Mouse (Mus musculus) heart, adult 2 months (tissue): ENCODE results near the gene Stxbp1. TPM values are rescaled to one million over a fixed set of nuclear protein-coding genes. Genes with fewer than 3 reads are reported as not detected.
A peak's percentile ranks its signal among the peaks of the same experiment; 100 is the strongest.

Experiments
- DNase-seq, 2 experiments: peaks; one replicate each; pipeline ENCODE4 v3.0.0; 2021
- H3K27ac ChIP-seq: fragments of 200-600 bp; 2 replicates; pipeline ENCODE4 v1.8.1; 2022
- H3K27me3 ChIP-seq: fragments of 200-500 bp; 2 replicates; pipeline ENCODE4 v1.6.1; 2012; ENCODE audit warnings: mild to moderate bottlenecking, low read length, inconsistent platforms, mixed read lengths; ENCODE audit not compliant: control insufficient read depth, insufficient read depth
- H3K36me3 ChIP-seq: fragments of 200-500 bp; 2 replicates; pipeline ENCODE4 v1.6.1; 2012; ENCODE audit warnings: low read length, inconsistent platforms; ENCODE audit not compliant: control insufficient read depth, insufficient read depth
- H3K4me1 ChIP-seq: fragments of 200-500 bp; 2 replicates; pipeline ENCODE4 v1.6.1; 2011; ENCODE audit warnings: low read length; ENCODE audit not compliant: control insufficient read depth, insufficient read depth
- H3K4me3 ChIP-seq: fragments of 200-600 bp; 2 replicates; pipeline ENCODE4 v1.8.1; 2022
- H3K79me2 ChIP-seq: fragments of 200-500 bp; replicated peaks from 2 replicates; pipeline ENCODE4 v1.6.1; 2012; ENCODE audit warnings: mild to moderate bottlenecking, inconsistent platforms, low read length, moderate library complexity, mixed read lengths; ENCODE audit not compliant: control insufficient read depth, insufficient read depth
- H3K9ac ChIP-seq: fragments of 200-500 bp; 2 replicates; pipeline ENCODE4 v1.6.1; 2012; ENCODE audit warnings: low read depth, mild to moderate bottlenecking, control low read depth, inconsistent platforms, low read length, mixed read lengths
- CTCF ChIP-seq: fragments of 200-600 bp; IDR thresholded peaks from 2 replicates; pipeline ENCODE4 v1.8.1; 2022; ENCODE audit warnings: antibody characterized with exemption, mild to moderate bottlenecking, moderate library complexity
- EP300 ChIP-seq: fragments of 200-500 bp; IDR thresholded peaks from 2 replicates; pipeline ENCODE4 v1.6.1; 2011; ENCODE audit warnings: low read depth, low read length, control low read depth; ENCODE audit not compliant: insufficient read depth
- POLR2A ChIP-seq: fragments of 200-500 bp; IDR thresholded peaks from 2 replicates; pipeline ENCODE4 v1.6.1; 2011; ENCODE audit warnings: mild to moderate bottlenecking, low read depth, low read length, control low read depth; ENCODE audit not compliant: insufficient read depth
- WGBS: fragments of 180-500 bp; shearing (Covaris S2); methylation state at CpG from one replicate; pipeline ENCODE4 v1.1.7; 2018; 5-methylcytosine and 5-hydroxymethylcytosine counted together
- intact Hi-C: fragments of 180-260 bp; cut with DNase I; formaldehyde crosslinking; loops from one replicate; pipeline ENCODE4 v1.15.1; 2025
- polyA plus RNA-seq: library from polyadenylated mRNA; depleted of rRNA; stranded (reverse); fragments of >200 nt; gene quantifications from 2 replicates; pipeline ENCODE4 v1.2.3, GENCODE M21; 2012
- total RNA-seq, 2 experiments: library from RNA; stranded (reverse); gene quantifications; 2 replicates each; pipeline ENCODE4 v1.2.3; 2021

The Stxbp1 gene
- total and polyA plus RNA-seq, 3 experiments = 9.8 to 14.4 (median 11.4) TPM

DNA sequence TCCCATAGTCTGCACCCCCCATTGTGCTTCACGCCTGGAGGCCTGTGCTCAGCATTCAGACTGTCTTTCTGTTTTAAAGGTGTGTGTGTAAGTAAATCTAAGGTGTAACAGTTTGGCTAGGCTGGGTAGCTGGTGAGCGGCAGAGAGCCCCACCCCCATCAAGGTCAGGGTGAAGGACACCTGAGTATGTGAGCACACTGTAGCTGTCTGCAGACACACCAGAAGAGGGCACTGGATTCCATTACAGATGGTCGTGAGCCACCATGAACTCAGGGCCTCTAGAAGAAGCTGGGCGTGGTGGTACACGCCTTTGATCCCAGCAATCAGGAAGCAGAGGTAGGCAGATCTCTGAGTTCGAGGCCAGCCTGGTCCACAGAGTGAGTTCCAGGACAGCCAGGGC, 65.3 kb downstream of the Stxbp1 start:
- Histone ChIP-seq H3K79me2 (no peaks in the 10 kb centered on the region), H3K36me3 (no peaks in the 10 kb centered on the region), H3K9ac (no peak overlapping the region), H3K27ac (no peak overlapping the region), H3K27me3 (no peaks in the 10 kb centered on the region), H3K4me3 (no peak overlapping the region), H3K4me1 (peaks cover 3% of the 10 kb centered on the region)
- intact Hi-C loops = no loop called here
- WGBS = 74% methylated on average over 6 of the region's 6 CpGs
- no peak for TF ChIP-seq POLR2A
- TF ChIP-seq CTCF = no peak
- no peak for TF ChIP-seq EP300
- no peak for DNase-seq

- peaks cover 3% of the 10 kb centered on the region for H3K4me1 ChIP-seq
- no peak for DNase-seq
- no peaks in the 10 kb centered on the region for H3K36me3 ChIP-seq
- H3K4me3 ChIP-seq = no peak overlapping the region
- intact Hi-C loops = loop anchor here (1.0 kb wide), 1 partner anchor 75 kb away; no protein-coding TSS in a partner anchor
- H3K27ac ChIP-seq = no peak overlapping the region
- no peaks in the 10 kb centered on the region for H3K27me3 ChIP-seq
- H3K79me2 ChIP-seq = no peaks in the 10 kb centered on the region
- WGBS = 89% methylated on average over 6 of the region's 6 CpGs
- no peak overlapping the region for H3K9ac ChIP-seq
- TF ChIP-seq EP300 (no peak), POLR2A (no peak), CTCF (no peak)
Measured at GRCm38 (mm10) chr2:32779714-32780113, 67.3 kb downstream of the Stxbp1 start.

GRCm38 (mm10) chr2:32779131-32779530, 67.9 kb downstream of the Stxbp1 start:
- H3K4me3 ChIP-seq = no peak overlapping the region
- no peaks in the 10 kb centered on the region for H3K27me3 ChIP-seq
- intact Hi-C loops = loop anchor here (1.0 kb wide), 1 partner anchor 75 kb away; no protein-coding TSS in a partner anchor
- H3K4me1 ChIP-seq = peaks cover 2% of the 10 kb centered on the region
- 16% methylated on average over 8 of the region's 8 CpGs for WGBS
- H3K36me3 ChIP-seq = no peaks in the 10 kb centered on the region
- DNase-seq = peak; percentile 72 to 78
- TF ChIP-seq CTCF (peak; percentile 93), POLR2A (no peak), EP300 (peak; percentile 70; the same call in 1 of the 2 replicates)
- no peak overlapping the region for H3K27ac ChIP-seq
- H3K79me2 ChIP-seq = no peaks in the 10 kb centered on the region
- H3K9ac ChIP-seq = no peak overlapping the region

DNA sequence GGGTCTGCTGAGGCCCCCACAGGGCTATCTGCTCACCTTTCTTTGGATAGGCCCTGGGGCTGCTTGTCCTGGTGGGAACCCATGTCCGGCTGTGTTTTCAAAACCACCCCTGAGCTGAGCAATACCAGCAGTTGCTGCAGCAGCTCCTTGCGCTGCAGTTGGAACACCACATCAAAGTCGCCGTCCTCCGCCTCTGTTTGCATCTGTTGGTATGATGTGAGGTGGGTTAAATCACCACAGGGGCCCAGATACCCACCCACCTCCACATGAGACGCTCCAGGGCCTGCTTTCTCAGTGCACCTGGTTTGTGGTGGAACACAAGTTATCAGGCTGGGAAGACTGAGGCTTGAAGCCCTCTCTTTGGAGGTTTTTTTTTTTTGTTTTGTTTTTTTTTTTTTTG, 69.0 kb downstream of the Stxbp1 start:
- no peak for DNase-seq
- WGBS = 94% methylated on average over 6 of the region's 6 CpGs
- Histone ChIP-seq H3K36me3 (no peaks in the 10 kb centered on the region), H3K4me3 (no peak overlapping the region), H3K79me2 (no peaks in the 10 kb centered on the region), H3K9ac (no peak overlapping the region), H3K27ac (no peak overlapping the region), H3K27me3 (no peaks in the 10 kb centered on the region), H3K4me1 (no peaks in the 10 kb centered on the region; the same call in 1 of the 2 replicates)
- TF ChIP-seq POLR2A = no peak
- no peak for TF ChIP-seq EP300
- TF ChIP-seq CTCF = no peak
- intact Hi-C loops = no loop called here

GRCm38 (mm10) chr2:32776192-32776591, 70.9 kb downstream of the Stxbp1 start:
- H3K27me3 ChIP-seq = no peaks in the 10 kb centered on the region
- no peaks in the 10 kb centered on the region for H3K79me2 ChIP-seq
- TF ChIP-seq POLR2A = no peak
- TF ChIP-seq EP300 = no peak
- no peak for TF ChIP-seq CTCF
- no peaks in the 10 kb centered on the region for H3K36me3 ChIP-seq
- H3K27ac ChIP-seq = no peak overlapping the region
- peak in 1 of 2 experiments; percentile 30 for DNase-seq
- no peaks in the 10 kb centered on the region; the same call in 1 of the 2 replicates for H3K4me1 ChIP-seq
- H3K4me3 ChIP-seq = peak overlapping the region; percentile 57; the same call in 1 of the 2 replicates
- 31% methylated on average over 22 of the region's 22 CpGs for WGBS
- H3K9ac ChIP-seq = 0 out of 2 replicates have a peak overlapping the region, but pooled peaks have one; percentile 0
- intact Hi-C loops = no loop called here

GRCm38 (mm10) chr2:32775359-32776074, 71.5 kb downstream of the Stxbp1 start, which contains the start of the genes Ttc16 and Ptrh1:
Gene Ttc16 (minus strand): TSS chr2:32775633.
Gene Ptrh1 (plus strand): TSS chr2:32775786.
- H3K27ac ChIP-seq = peak within 1 kb of the TSS; percentile 85

More at GRCm38 (mm10) chr2:32775359-32776074, 71.5 kb downstream of the Stxbp1 start, which contains the start of the genes Ttc16 and Ptrh1:
- peak within 1 kb of the TSS; percentile 57 for H3K4me3 ChIP-seq
- TF ChIP-seq POLR2A = peak; percentile 52; the same call in 1 of the 2 replicates
- no peak for TF ChIP-seq CTCF
- TF ChIP-seq EP300 = peak; percentile 77
- intact Hi-C loops = no loop called here
- no peaks in the 10 kb centered on the region for H3K79me2 ChIP-seq
- under 1% methylated on average over 46 of the region's 46 CpGs for WGBS
- no peaks in the 10 kb centered on the region for H3K36me3 ChIP-seq
- no peaks in the 10 kb centered on the region; the same call in 1 of the 2 replicates for H3K4me1 ChIP-seq
- no peaks in the 10 kb centered on the region for H3K27me3 ChIP-seq
- DNase-seq = peak; percentile 98
- peak within 1 kb of the TSS; percentile 62 for H3K9ac ChIP-seq
